Mouse (Mus musculus): ENCODE measurements around the gene Camk2n1. TPM values are rescaled to one million over a fixed set of nuclear protein-coding genes. Genes with fewer than 3 reads are reported as not detected.
A peak's percentile ranks its signal among the peaks of the same experiment; 100 is the strongest.

Camk2n1 gene
- total and polyA plus RNA-seq, 2 experiments from 2014 or later = 29.5 to 37.5 TPM

DNA sequence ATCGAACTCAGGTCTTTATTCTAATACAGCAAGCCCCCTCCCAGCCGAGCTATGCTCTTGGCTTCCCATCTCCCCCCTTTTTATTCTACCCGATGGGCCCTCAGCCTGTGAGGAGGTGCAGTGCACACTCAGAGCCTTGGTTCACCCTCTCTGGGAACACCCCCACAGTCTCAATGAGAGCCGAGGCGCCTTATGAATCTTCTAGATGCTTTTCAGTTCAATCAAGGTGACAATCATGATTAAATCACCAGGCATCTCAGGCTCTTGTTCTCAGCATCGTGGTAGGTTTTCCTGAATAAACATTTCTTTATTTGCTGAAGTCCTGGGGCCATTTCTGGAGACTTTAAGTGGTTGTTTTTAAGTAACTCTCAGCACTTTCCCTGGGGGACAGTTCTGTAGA, 53.8 kb downstream of the Camk2n1 start:
- Histone ChIP-seq H3K27ac (no peak overlapping the region), H3K4me1 (ENCODE audit: insufficient read depth, low read length) (peaks cover 18% of the 10 kb centered on the region), H3K9ac (replicated peaks; ENCODE audit: low read length) (no peak overlapping the region), H3K4me2 (ENCODE audit: low read depth, low read length) (no peak overlapping the region), H3K27me3 (ENCODE audit: insufficient read depth, low read length) (no peaks in the 10 kb centered on the region), H3K4me3 (ENCODE audit: low read length) (no peak overlapping the region), H3K36me3 (ENCODE audit: insufficient read depth, low read length) (no peaks in the 10 kb centered on the region), H3K9me3 (ENCODE audit: low read length) (no peaks in the 10 kb centered on the region)
- WGBS = 56% methylated on average over 6 of the region's 6 CpGs
- peak; percentile 50 for DNase-seq (ENCODE audit: low spot score)
- no peak for ATAC-seq
- no peak for TF ChIP-seq CTCF (IDR thresholded peaks at IDR 0.05; ENCODE audit: low read depth)

Other genes with a start within 250 kb of the Camk2n1 start
- gene Hp1bp3, start 238.0 kb upstream of the Camk2n1 start, total RNA-seq (2014; rRNA removed) = 119 and 140 TPM in 2 replicates
- gene Hp1bp3, start 238.0 kb upstream of the Camk2n1 start, polyA plus RNA-seq (2015; fragmentation: Nextera tagmentation; extraction: Ambion mirVana) = 174 and 186 TPM in 2 replicates
- 25.4 and 45.8 TPM in 2 replicates for gene Sh2d5, start 203.9 kb upstream of the Camk2n1 start, total RNA-seq (2014; rRNA removed)
- gene Sh2d5, start 203.9 kb upstream of the Camk2n1 start, polyA plus RNA-seq (2015; fragmentation: Nextera tagmentation; extraction: Ambion mirVana) = 13.4 and 14.7 TPM in 2 replicates
- gene Kif17, start 203.9 kb upstream of the Camk2n1 start, total RNA-seq (2014; rRNA removed) = 4.1 and 6.0 TPM in 2 replicates
- gene Kif17, start 203.9 kb upstream of the Camk2n1 start, polyA plus RNA-seq (2015; fragmentation: Nextera tagmentation; extraction: Ambion mirVana) = 5.1 and 5.3 TPM in 2 replicates
- gene Ddost, start 149.6 kb upstream of the Camk2n1 start, total RNA-seq (2014; rRNA removed) = 232 and 241 TPM in 2 replicates
- gene Ddost, start 149.6 kb upstream of the Camk2n1 start, polyA plus RNA-seq (2015; fragmentation: Nextera tagmentation; extraction: Ambion mirVana) = 216 and 218 TPM in 2 replicates
- 288 and 303 TPM in 2 replicates for gene Pink1, start 128.0 kb upstream of the Camk2n1 start, total RNA-seq (2014; rRNA removed)
- gene Pink1, start 128.0 kb upstream of the Camk2n1 start, polyA plus RNA-seq (2015; fragmentation: Nextera tagmentation; extraction: Ambion mirVana) = 143 and 144 TPM in 2 replicates
- 9.5 and 20.5 TPM in 2 replicates for gene Cda, start 86.3 kb upstream of the Camk2n1 start, total RNA-seq (2014; rRNA removed)
- 12.1 and 15.1 TPM in 2 replicates for gene Cda, start 86.3 kb upstream of the Camk2n1 start, polyA plus RNA-seq (2015; fragmentation: Nextera tagmentation; extraction: Ambion mirVana)
- 16.6 and 23.8 TPM in 2 replicates for gene Fam43b, start 57.8 kb upstream of the Camk2n1 start, total RNA-seq (2014; rRNA removed)
- 17.9 and 18.6 TPM in 2 replicates for gene Fam43b, start 57.8 kb upstream of the Camk2n1 start, polyA plus RNA-seq (2015; fragmentation: Nextera tagmentation; extraction: Ambion mirVana)
- 36.2 and 39.1 TPM in 2 replicates for gene Mul1, start 19.6 kb upstream of the Camk2n1 start, total RNA-seq (2014; rRNA removed)
- 19.1 and 21.6 TPM in 2 replicates for gene Mul1, start 19.6 kb upstream of the Camk2n1 start, polyA plus RNA-seq (2015; fragmentation: Nextera tagmentation; extraction: Ambion mirVana)
- 8.0 and 9.0 TPM in 2 replicates for gene Vwa5b1, start 181.6 kb downstream of the Camk2n1 start, total RNA-seq (2014; rRNA removed)
- gene Vwa5b1, start 181.6 kb downstream of the Camk2n1 start, polyA plus RNA-seq (2015; fragmentation: Nextera tagmentation; extraction: Ambion mirVana) = 2.3 and 2.7 TPM in 2 replicates

Measured in hindbrain, postnatal 0 days (tissue).